Mouse (Mus musculus): Measurements from ENCODE around the gene Npas3.

GRCm38 (mm10) chr12:53292508-53293300, 44.2 kb downstream of the Npas3 start:
- TF ChIP-seq TAL1 (IDR thresholded peaks at IDR 0.05; ENCODE audit: low read length) (no peak), GATA1 (IDR thresholded peaks at IDR 0.05; ENCODE audit: low read length) (no peak)
